Mouse (Mus musculus) c-Kit-negative CD71-positive TER-119-positive erythroid progenitor cells, embryonic 14.5 days (primary cell): ENCODE data around the gene Yipf2.

Source experiments
- DNase-seq: peaks from one replicate; pipeline ENCODE4 v3.0.0-alpha.2; 2013; ENCODE audit warnings: low read depth, low spot score

Yipf2 gene

GRCm38 (mm10) chr9:21592703-21593121 is at the start of gene Yipf2, which contains the start of gene Timm29:
Gene Yipf2 (minus strand): TSS chr9:21592828.
Gene Timm29 (plus strand): TSS chr9:21592722.
- DNase-seq: peak; percentile 80

- no peak for DNase-seq
These were observed 46.4 kb upstream of the Yipf2 start for GRCm38 (mm10) chr9:21639031-21639430.

GRCm38 (mm10) chr9:21635639-21636038 is 43.0 kb upstream of the Yipf2 start:
- no peak for DNase-seq

GRCm38 (mm10) chr9:21633106-21633505 is 40.5 kb upstream of the Yipf2 start:
- no peak for DNase-seq

- peak; percentile 20 for DNase-seq
These were observed 38.0 kb upstream of the Yipf2 start for GRCm38 (mm10) chr9:21630673-21631072.

GRCm38 (mm10) chr9:21627145-21627795 is 34.6 kb upstream of the Yipf2 start:
- no peak for DNase-seq

GRCm38 (mm10) chr9:21626571-21626970 is 33.9 kb upstream of the Yipf2 start:
- DNase-seq: no peak

GRCm38 (mm10) chr9:21625342-21626339 is 33.0 kb upstream of the Yipf2 start:
- no peak for DNase-seq

GRCm38 (mm10) chr9:21622676-21623075 is 30.0 kb upstream of the Yipf2 start:
- no peak for DNase-seq

- no peak for DNase-seq
These were observed 27.6 kb upstream of the Yipf2 start for GRCm38 (mm10) chr9:21620229-21620628.

- peak; percentile 27 for DNase-seq
These were observed 24.4 kb upstream of the Yipf2 start for GRCm38 (mm10) chr9:21617066-21617465.

GRCm38 (mm10) chr9:21616232-21616781 is 23.7 kb upstream of the Yipf2 start:
- DNase-seq: peak; percentile 41

GRCm38 (mm10) chr9:21615617-21616231 is 23.1 kb upstream of the Yipf2 start, which contains the start of gene Smarca4:
Gene Smarca4 (plus strand): TSS chr9:21616169.
- peak; percentile 88 for DNase-seq

GRCm38 (mm10) chr9:21614864-21615616 is 22.4 kb upstream of the Yipf2 start:
- no peak for DNase-seq

GRCm38 (mm10) chr9:21609861-21610260 is 17.2 kb upstream of the Yipf2 start:
- no peak for DNase-seq

- no peak for DNase-seq
These were observed 14.0 kb upstream of the Yipf2 start for GRCm38 (mm10) chr9:21606648-21607047.

GRCm38 (mm10) chr9:21605865-21606264 is 13.2 kb upstream of the Yipf2 start:
- DNase-seq: no peak

- DNase-seq: no peak
These were observed 11.5 kb upstream of the Yipf2 start for GRCm38 (mm10) chr9:21604119-21604518.

GRCm38 (mm10) chr9:21601722-21602399 is 9.2 kb upstream of the Yipf2 start:
- DNase-seq: peak; percentile 76

GRCm38 (mm10) chr9:21601073-21601472 is 8.4 kb upstream of the Yipf2 start:
- DNase-seq: no peak
